Mouse (Mus musculus) cerebellum, adult 11-12 months (tissue): ENCODE data around the gene Stx3.

Experiments
- DNase-seq: peaks from one replicate; pipeline ENCODE4 v3.0.0; 2022

Stx3 gene

GRCm38 (mm10) chr19:11807251-11807650 lies 12.0 kb downstream of the Stx3 start:
- DNase-seq: no peak

- no peak for DNase-seq
These were observed 14.8 kb downstream of the Stx3 start for GRCm38 (mm10) chr19:11804423-11804822.

- DNase-seq: no peak
These were observed 18.5 kb downstream of the Stx3 start for GRCm38 (mm10) chr19:11800531-11801315.

- DNase-seq: no peak
These were observed 24.8 kb downstream of the Stx3 start for GRCm38 (mm10) chr19:11794447-11794846.

- no peak for DNase-seq
These were observed 25.4 kb downstream of the Stx3 start for GRCm38 (mm10) chr19:11793741-11794359.

GRCm38 (mm10) chr19:11791825-11792224 lies 27.4 kb downstream of the Stx3 start:
- DNase-seq: no peak

GRCm38 (mm10) chr19:11788876-11789275 lies 30.3 kb downstream of the Stx3 start:
- no peak for DNase-seq

- no peak for DNase-seq
These were observed 31.4 kb downstream of the Stx3 start for GRCm38 (mm10) chr19:11787826-11788225.

GRCm38 (mm10) chr19:11785409-11786154 lies 33.6 kb downstream of the Stx3 start:
- no peak for DNase-seq

GRCm38 (mm10) chr19:11777191-11777865 lies 41.9 kb downstream of the Stx3 start:
- DNase-seq: no peak

GRCm38 (mm10) chr19:11770205-11770892 lies 48.9 kb downstream of the Stx3 start, which contains the start of gene Mrpl16:
Mrpl16 (plus strand) TSS chr19:11770391.
- peak; percentile 87 for DNase-seq

GRCm38 (mm10) chr19:11769257-11769920 lies 49.8 kb downstream of the Stx3 start:
- DNase-seq: peak; percentile 20

- DNase-seq: no peak
These were observed 51.0 kb downstream of the Stx3 start for GRCm38 (mm10) chr19:11768163-11768562.

GRCm38 (mm10) chr19:11766413-11766812 lies 52.8 kb downstream of the Stx3 start:
- DNase-seq: no peak

- no peak for DNase-seq
These were observed 54.1 kb downstream of the Stx3 start for GRCm38 (mm10) chr19:11765059-11765458.

- no peak for DNase-seq
These were observed 71.9 kb downstream of the Stx3 start, which contains the start of gene Gif for GRCm38 (mm10) chr19:11747298-11747697. Gif (plus strand) TSS chr19:11747554.

GRCm38 (mm10) chr19:11745680-11746079 lies 73.5 kb downstream of the Stx3 start:
- no peak for DNase-seq

GRCm38 (mm10) chr19:11736455-11736854 lies 82.7 kb downstream of the Stx3 start:
- no peak for DNase-seq

- no peak for DNase-seq
These were observed 88.9 kb downstream of the Stx3 start for GRCm38 (mm10) chr19:11730278-11730677.

GRCm38 (mm10) chr19:11727304-11727703 lies 91.9 kb downstream of the Stx3 start:
- DNase-seq: no peak

GRCm38 (mm10) chr19:11725915-11726314 lies 93.3 kb downstream of the Stx3 start:
- no peak for DNase-seq
